Mouse (Mus musculus) G1E (cell line): ENCODE results near the gene Lrrc75b. TPM values are rescaled to one million over a fixed set of nuclear protein-coding genes. Genes with fewer than 3 reads are reported as not detected.

Source experiments
- ATAC-seq: 2 replicates; pipeline ENCODE4 v1.8.0; 2016; ENCODE audit warnings: mild to moderate bottlenecking; ENCODE audit not compliant: insufficient number of reproducible peaks, poor library complexity, low FRiP score, severe bottlenecking; ENCODE audit errors: extremely low read depth
- DNase-seq: peaks from one replicate; pipeline ENCODE4 v3.0.0; 2012; ENCODE audit warnings: low spot score
- H3K27me3 ChIP-seq: 2 replicates; pipeline ENCODE4 v1.6.1; 2012; ENCODE audit warnings: mild to moderate bottlenecking, low read length, inconsistent platforms; ENCODE audit not compliant: insufficient read depth
- H3K36me3 ChIP-seq: replicated peaks from 2 replicates; pipeline ENCODE3; 2012; ENCODE audit warnings: mild to moderate bottlenecking, inconsistent platforms
- H3K4me1 ChIP-seq: 2 replicates; pipeline ENCODE4 v1.6.1; 2012; ENCODE audit warnings: low read depth, low read length, inconsistent platforms, mixed read lengths; ENCODE audit not compliant: insufficient read depth
- H3K4me3 ChIP-seq: 2 replicates; pipeline ENCODE4 v1.5.1; 2012; ENCODE audit warnings: low read depth, mild to moderate bottlenecking, inconsistent platforms, low read length, moderate library complexity, mixed read lengths
- H3K9me3 ChIP-seq: replicated peaks from 2 replicates; pipeline ENCODE4 v1.6.1; 2012; ENCODE audit warnings: inconsistent platforms
- CTCF ChIP-seq: IDR thresholded peaks from 2 replicates; pipeline ENCODE4 v1.5.1; 2012; ENCODE audit warnings: low read depth, low read length, inconsistent platforms, mixed read lengths
- GATA1 ChIP-seq: IDR thresholded peaks from 2 replicates; pipeline ENCODE4 v1.6.1; 2012; ENCODE audit warnings: borderline replicate concordance, low read length, inconsistent platforms, mixed read lengths
- GATA2 ChIP-seq: IDR thresholded peaks from 2 replicates; pipeline ENCODE4 v1.6.1; 2012; ENCODE audit warnings: low read depth, low read length, inconsistent platforms, borderline replicate concordance
- POLR2AphosphoS5 ChIP-seq: IDR thresholded peaks from 2 replicates; pipeline ENCODE4 v1.6.1; 2012; ENCODE audit warnings: low read depth, low read length, inconsistent platforms; ENCODE audit not compliant: insufficient replicate concordance
- TAL1 ChIP-seq: conservative IDR thresholded peaks from 2 replicates; pipeline ENCODE4 v1.6.1; 2012; ENCODE audit warnings: low read depth, low read length, inconsistent platforms, mixed read lengths
- polyA plus RNA-seq: library from polyadenylated mRNA; stranded (reverse); fragments of >175 nt; gene quantifications from 2 replicates; pipeline ENCODE4 v1.2.3, GENCODE M21; 2012
- total RNA-seq, 2 experiments: library from RNA; stranded (forward) in 1 of 2; stranded (reverse) in 1 of 2; fragments of 200-1000 nt in 1 of 2; fragments of >200 nt in 1 of 2; fragmentation: Nextera tagmentation in 1 of 2; gene quantifications; 2 replicates each; pipeline ENCODE4 v1.2.3; 2014 to 2017

The Lrrc75b gene
- total RNA-seq (2014; fragmentation: Nextera tagmentation) (not detected in 2 replicates), total RNA-seq (2017) (0.05 and 0.06 TPM in 2 replicates), polyA plus RNA-seq (not detected in 2 replicates)

GRCm38 (mm10) chr10:75559676-75560548, at the start of gene Lrrc75b:
Lrrc75b (minus strand) TSS chr10:75560330.
- Histone ChIP-seq H3K36me3 (no peaks in the 10 kb centered on the region), H3K4me1 (no peaks in the 10 kb centered on the region), H3K27me3 (peaks cover 61% of the 10 kb centered on the region), H3K4me3 (no peak within 1 kb of the TSS), H3K9me3 (no peaks in the 10 kb centered on the region)
- TF ChIP-seq CTCF (no peak), POLR2AphosphoS5 (no peak), GATA1 (no peak), GATA2 (no peak), TAL1 (no peak)
- DNase-seq: no peak
- no peak for ATAC-seq

- peaks cover 10% of the 10 kb centered on the region for H3K27me3 ChIP-seq
- no peaks in the 10 kb centered on the region for H3K36me3 ChIP-seq
- no peaks in the 10 kb centered on the region for H3K9me3 ChIP-seq
- DNase-seq: no peak
- no peak for TF ChIP-seq CTCF
- no peak for TF ChIP-seq GATA2
- TF ChIP-seq POLR2AphosphoS5: no peak
- TF ChIP-seq TAL1: no peak
- TF ChIP-seq GATA1: no peak
- H3K4me3 ChIP-seq: no peak overlapping the region
- no peak for ATAC-seq
- no peaks in the 10 kb centered on the region for H3K4me1 ChIP-seq
These were observed 48.8 kb upstream of the Lrrc75b start for GRCm38 (mm10) chr10:75608975-75609374.

GRCm38 (mm10) chr10:75607253-75607652, 47.1 kb upstream of the Lrrc75b start:
- Histone ChIP-seq H3K9me3 (no peaks in the 10 kb centered on the region), H3K4me1 (no peaks in the 10 kb centered on the region), H3K27me3 (peaks cover 13% of the 10 kb centered on the region), H3K4me3 (no peak overlapping the region), H3K36me3 (no peaks in the 10 kb centered on the region)
- TF ChIP-seq POLR2AphosphoS5 (no peak), GATA2 (no peak), TAL1 (no peak), GATA1 (no peak), CTCF (no peak)
- ATAC-seq: no peak
- no peak for DNase-seq

GRCm38 (mm10) chr10:75605162-75605846, 45.2 kb upstream of the Lrrc75b start:
- Histone ChIP-seq H3K9me3 (no peaks in the 10 kb centered on the region), H3K36me3 (no peaks in the 10 kb centered on the region), H3K27me3 (peaks cover 13% of the 10 kb centered on the region), H3K4me3 (no peak overlapping the region), H3K4me1 (no peaks in the 10 kb centered on the region)
- DNase-seq (no peak), ATAC-seq (no peak)
- TF ChIP-seq CTCF (peak; percentile 62; the same call in 1 of the 2 replicates), GATA2 (no peak)

DNA sequence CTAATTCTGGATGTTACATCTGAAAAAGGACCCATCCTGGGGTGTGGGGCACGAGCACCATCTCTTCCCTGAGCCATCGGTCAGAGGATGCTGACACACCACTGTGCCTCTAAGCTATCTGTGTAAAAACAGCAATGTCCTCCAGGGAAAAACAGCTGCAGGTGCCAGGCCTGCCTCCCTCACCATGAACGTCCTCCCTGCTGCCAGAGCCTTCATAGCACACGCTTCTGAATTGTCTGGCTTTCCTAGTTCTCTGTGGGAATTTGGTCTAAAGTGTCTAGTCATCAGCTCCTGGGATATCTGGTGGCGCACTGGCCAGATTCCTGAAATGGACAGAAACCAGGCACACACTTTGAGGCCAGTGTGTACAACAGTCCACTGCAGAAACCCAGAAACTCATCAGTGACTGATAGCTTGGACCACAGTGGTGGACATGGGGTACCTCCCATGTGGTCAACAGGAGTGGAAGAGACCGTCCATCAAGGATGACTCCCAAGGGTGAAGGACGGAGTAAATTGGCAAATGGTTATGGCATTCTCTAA, 40.1 kb upstream of the Lrrc75b start:
- no peaks in the 10 kb centered on the region for H3K4me1 ChIP-seq
- no peaks in the 10 kb centered on the region for H3K36me3 ChIP-seq
- ATAC-seq (no peak), DNase-seq (no peak)
- TF ChIP-seq TAL1: no peak
- no peak for TF ChIP-seq POLR2AphosphoS5
- TF ChIP-seq CTCF: no peak
- no peak for TF ChIP-seq GATA2
- no peak for TF ChIP-seq GATA1
- H3K4me3 ChIP-seq: no peak overlapping the region
- peaks cover 9% of the 10 kb centered on the region for H3K27me3 ChIP-seq
- peaks cover 5% of the 10 kb centered on the region; the same call in 1 of the 2 replicates for H3K9me3 ChIP-seq

DNA sequence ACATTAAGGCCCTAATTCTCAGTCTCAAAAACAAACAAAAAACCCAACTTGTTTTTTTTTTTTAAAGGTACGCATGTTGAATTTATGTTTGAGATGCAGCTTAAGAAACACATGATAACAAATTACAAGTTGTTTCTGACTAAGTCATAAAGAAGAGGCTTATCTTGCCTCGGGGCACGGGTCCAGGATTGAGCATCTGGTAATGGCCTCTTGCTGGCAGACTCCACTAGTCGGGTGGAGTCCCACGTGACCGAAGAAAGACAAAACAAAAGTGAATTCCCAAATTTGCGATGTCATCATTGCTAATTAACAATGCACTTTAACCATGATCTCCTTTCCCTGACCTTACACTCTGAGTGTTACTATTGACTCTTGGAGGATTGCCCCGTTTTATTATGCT, 35.9 kb upstream of the Lrrc75b start:
- Histone ChIP-seq H3K36me3 (no peaks in the 10 kb centered on the region), H3K9me3 (peaks cover 5% of the 10 kb centered on the region; the same call in 1 of the 2 replicates), H3K4me1 (peaks cover 12% of the 10 kb centered on the region), H3K27me3 (no peaks in the 10 kb centered on the region; the same call in 1 of the 2 replicates), H3K4me3 (no peak overlapping the region)
- DNase-seq (no peak), ATAC-seq (no peak)
- no peak for TF ChIP-seq CTCF
- TF ChIP-seq GATA2: no peak
- no peak for TF ChIP-seq POLR2AphosphoS5
- TF ChIP-seq TAL1: no peak
- TF ChIP-seq GATA1: no peak
